Mouse (Mus musculus) right cerebral cortex, postnatal 25 days (tissue): Measurements from ENCODE around the gene Fam198b.

Experiments used
- DNase-seq: peaks from one replicate; pipeline ENCODE4 v3.0.0; 2022

Fam198b gene

GRCm38 (mm10) chr3:79989911-79990310, 105.6 kb downstream of the Fam198b start:
- DNase-seq: no peak

GRCm38 (mm10) chr3:79990480-79990879, 106.1 kb downstream of the Fam198b start:
- no peak for DNase-seq

GRCm38 (mm10) chr3:79994029-79994539, 109.8 kb downstream of the Fam198b start:
- no peak for DNase-seq

- no peak for DNase-seq
Observed at GRCm38 (mm10) chr3:79995726-79996125, 111.4 kb downstream of the Fam198b start.
